Mouse (Mus musculus): ENCODE data around the gene Arl16.

- TF ChIP-seq POLR2A (IDR thresholded peaks at IDR 0.05; ENCODE audit: insufficient read depth, low read length) (no peak), EP300 (IDR thresholded peaks at IDR 0.05; ENCODE audit: insufficient read depth, low read depth, low read length) (no peak)
Observed at GRCm38 (mm10) chr11:120515611-120516010, 48.2 kb upstream of the Arl16 start.
